ENCODE assay signal across 35 mouse cellular contexts in genomic region chr1:165829890-165830289, GRCm38 (mm10). TPM values are rescaled to one million over a fixed set of nuclear protein-coding genes. Genes with fewer than 3 reads are reported as not detected.
"Had no signal": no experiment of that assay in that cellular context is flagged by ENCODE, and none has a peak within 500 bp of the region (broad histone marks: within the 10 kb centered on the region; RNA-seq: fewer than 3 reads in every experiment).

No protein-coding gene starts in this region.

- H3K27ac ChIP-seq: heart, embryonic 10.5 days; heart, embryonic 13.5 days; heart, embryonic 15.5 days; hindbrain, embryonic 10.5 days; hindbrain, embryonic 12.5 days; hindbrain, embryonic 13.5 days; hindbrain, embryonic 14.5 days; hindbrain, embryonic 15.5 days; hindbrain, postnatal 0 days; intestine, embryonic 15.5 days; kidney, embryonic 15.5 days; kidney, postnatal 0 days; layer of hippocampus, adult 2 months had no signal

- H3K4me2 ChIP-seq: heart, embryonic 11.5 days; heart, embryonic 12.5 days; heart, embryonic 13.5 days; heart, embryonic 15.5 days; hindbrain, embryonic 12.5 days; hindbrain, embryonic 13.5 days; hindbrain, embryonic 14.5 days; hindbrain, embryonic 15.5 days; intestine, embryonic 15.5 days; kidney, embryonic 15.5 days had no signal

- H3K4me3 ChIP-seq: heart, embryonic 10.5 days; heart, embryonic 12.5 days; heart, embryonic 13.5 days; heart, embryonic 15.5 days; hindbrain, embryonic 10.5 days; hindbrain, embryonic 12.5 days; hindbrain, embryonic 13.5 days; hindbrain, embryonic 15.5 days; intestine, embryonic 15.5 days; kidney, embryonic 15.5 days; layer of hippocampus, adult 2 months had no signal

- DNase-seq: heart, postnatal 10 days; heart, postnatal 14 days; heart, postnatal 36 days; heart, postnatal 4 days; kidney, adult 11 months; kidney, adult 18-20 months; kidney, adult 2 months; kidney, adult 8-10 months; kidney, adult 9 months; kidney, postnatal 10 days; kidney, postnatal 14 days; kidney, postnatal 25 days; kidney, postnatal 36 days; kidney, postnatal 4 days; layer of hippocampus, adult 9-11 months; layer of hippocampus, postnatal 36 days had no signal

- H3K9ac ChIP-seq: heart, embryonic 12.5 days; heart, embryonic 13.5 days; heart, embryonic 15.5 days; hindbrain, embryonic 12.5 days; hindbrain, embryonic 13.5 days; hindbrain, embryonic 14.5 days; hindbrain, embryonic 15.5 days; intestine, embryonic 15.5 days; kidney, embryonic 15.5 days had no signal

- H3K27me3 ChIP-seq: heart, embryonic 13.5 days; heart, embryonic 15.5 days; hindbrain, embryonic 12.5 days; hindbrain, embryonic 15.5 days; intestine, embryonic 15.5 days had no signal

- H3K4me1 ChIP-seq: heart, embryonic 12.5 days had no signal

- H3K36me3 ChIP-seq: heart, embryonic 10.5 days; heart, embryonic 12.5 days; heart, embryonic 13.5 days; heart, embryonic 15.5 days; hindbrain, embryonic 10.5 days; hindbrain, embryonic 12.5 days; hindbrain, embryonic 13.5 days; hindbrain, embryonic 15.5 days; intestine, embryonic 15.5 days; kidney, embryonic 15.5 days had no signal

- H3K9me3 ChIP-seq: heart, embryonic 10.5 days; heart, embryonic 12.5 days; heart, embryonic 13.5 days; heart, embryonic 15.5 days; hindbrain, embryonic 10.5 days; hindbrain, embryonic 12.5 days; hindbrain, embryonic 13.5 days; hindbrain, embryonic 15.5 days; intestine, embryonic 15.5 days; kidney, embryonic 15.5 days had no signal

RNA-seq across cellular contexts. Expression of gene Cd247, which starts 41.4 kb away (rescaled TPM):
- total RNA-seq: hindbrain, postnatal 0 days; layer of hippocampus, adult 18-20 months; layer of hippocampus, adult 2 months; layer of hippocampus, postnatal 14 days; layer of hippocampus, postnatal 25 days; layer of hippocampus, postnatal 36 days; left cerebral cortex, adult 18-20 months had no signal
